Mouse (Mus musculus): ENCODE measurements around the gene Man2c1.
A peak's percentile ranks its signal among the peaks of the same experiment; 100 is the strongest.

Man2c1 gene

GRCm38 (mm10) chr9:57130577-57131433 is at the start of gene Man2c1:
TSS of gene Man2c1 (plus strand) at chr9:57130690.
- DNase-seq (ENCODE audit: low spot score): peak; percentile 98

DNA sequence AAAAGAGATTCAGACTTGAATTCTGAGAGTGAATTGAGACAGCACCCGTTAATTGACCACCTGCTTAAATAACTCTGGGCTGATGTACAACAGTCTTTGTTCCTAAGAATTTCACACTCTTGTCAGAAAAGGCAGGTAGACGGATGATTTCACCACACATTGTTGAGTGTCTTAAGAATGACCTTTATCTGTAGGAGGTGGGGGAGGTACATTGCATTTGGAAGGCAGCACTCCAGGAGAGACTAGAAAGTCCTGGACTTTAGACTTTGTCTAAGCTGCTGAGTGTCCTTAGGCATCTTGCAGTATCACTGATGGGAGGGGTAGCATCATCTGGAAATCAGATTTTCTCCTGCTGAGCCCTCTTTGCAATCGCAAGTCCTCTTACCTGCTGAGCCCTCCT is 48.3 kb upstream of the Man2c1 start:
- DNase-seq (ENCODE audit: low spot score): no peak

- DNase-seq (ENCODE audit: low spot score): no peak
Measured at GRCm38 (mm10) chr9:57117261-57117755, 13.2 kb upstream of the Man2c1 start.

DNA sequence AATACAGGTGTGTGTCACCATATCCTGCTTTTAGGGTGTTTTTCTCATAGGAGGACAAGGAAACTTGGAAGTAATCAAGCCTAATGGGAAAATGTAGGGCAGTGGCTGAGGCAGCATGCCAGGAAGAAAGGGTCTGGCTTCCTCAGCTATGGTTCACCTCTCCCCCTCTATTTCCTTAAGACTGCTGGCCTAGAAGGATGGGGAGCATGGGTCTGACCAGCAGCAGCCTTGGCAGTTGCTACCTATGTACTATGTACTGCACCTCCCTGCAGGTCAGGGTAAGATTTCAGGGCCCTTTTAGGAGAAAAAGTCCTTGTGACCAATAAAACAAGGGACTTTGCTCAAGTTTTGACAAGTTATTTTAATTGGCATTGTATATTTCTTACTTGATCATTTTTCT is 849 bp upstream of the Man2c1 start:
- no peak for DNase-seq (ENCODE audit: low spot score)

GRCm38 (mm10) chr9:57137246-57137645 is 6.8 kb downstream of the Man2c1 start:
- DNase-seq (ENCODE audit: low spot score): no peak

- DNase-seq (ENCODE audit: low spot score): no peak
Measured at GRCm38 (mm10) chr9:57137777-57138176, 7.3 kb downstream of the Man2c1 start.

DNA sequence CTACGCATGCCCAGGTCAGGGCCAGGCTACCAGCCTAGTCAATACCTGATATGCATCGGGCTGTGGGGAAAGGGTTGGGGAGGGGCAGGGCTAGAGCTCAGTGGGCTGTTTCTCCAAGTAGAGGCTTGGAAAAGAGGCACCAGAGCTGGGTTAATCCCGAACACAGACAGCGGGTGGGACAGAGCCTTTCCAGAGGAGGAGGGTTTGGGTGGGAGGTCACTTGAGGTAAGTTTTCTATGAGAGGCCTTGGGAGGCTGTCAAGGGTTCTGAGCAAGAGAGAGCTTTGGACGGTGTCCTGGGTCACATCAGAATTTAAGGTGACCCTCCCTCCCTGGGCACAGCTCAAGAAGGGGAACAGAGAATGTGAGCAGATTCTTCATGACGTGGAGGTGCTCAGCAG is 8.0 kb downstream of the Man2c1 start:
- DNase-seq (ENCODE audit: low spot score): no peak

- no peak for DNase-seq (ENCODE audit: low spot score)
Measured at GRCm38 (mm10) chr9:57139110-57139509, 8.6 kb downstream of the Man2c1 start.

- DNase-seq (ENCODE audit: low spot score): no peak
Measured at GRCm38 (mm10) chr9:57139571-57139970, 9.1 kb downstream of the Man2c1 start.

DNA sequence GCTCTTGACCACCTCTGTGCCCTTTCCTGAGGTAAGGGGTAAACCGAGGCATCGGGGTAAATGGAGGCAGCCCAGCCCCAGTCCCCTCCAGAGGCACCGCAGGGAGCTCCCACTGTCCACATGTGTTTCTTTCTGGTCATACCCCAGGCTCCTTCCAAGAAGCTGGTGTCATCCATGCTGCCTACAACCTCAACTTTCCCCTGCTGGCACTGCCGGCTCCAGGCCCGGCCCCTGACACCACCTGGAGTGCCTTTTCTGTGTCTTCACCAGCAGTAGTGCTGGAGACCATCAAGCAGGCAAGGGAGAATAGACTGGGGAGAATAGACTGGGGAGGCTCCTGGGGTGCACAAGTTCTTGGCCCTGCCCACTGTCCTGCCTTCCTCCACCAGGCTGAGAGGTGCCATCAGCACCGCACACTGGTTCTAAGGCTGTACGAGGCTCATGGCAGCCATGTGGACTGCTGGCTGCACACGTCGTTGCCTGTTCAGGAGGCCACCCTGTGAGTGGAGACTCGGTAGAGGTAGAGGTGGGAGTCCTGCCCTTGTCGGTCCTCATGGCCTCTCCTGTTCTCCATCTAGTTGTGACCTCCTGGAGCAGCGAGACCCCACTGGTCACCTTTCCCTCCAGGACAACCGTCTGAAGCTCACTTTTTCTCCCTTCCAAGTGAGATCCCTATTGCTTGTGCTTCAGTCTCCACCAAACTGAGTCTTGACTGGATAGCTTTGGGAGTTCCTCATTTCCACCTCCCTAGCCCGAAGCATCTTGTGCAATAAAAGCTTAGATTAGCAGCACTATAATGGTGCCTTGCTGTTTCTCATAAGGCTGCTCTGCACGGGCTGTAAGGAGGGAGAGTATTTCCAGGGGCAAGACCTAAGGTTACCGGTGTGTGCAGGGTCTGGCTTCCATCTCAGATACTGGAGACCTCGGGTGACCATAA is 11.2 kb downstream of the Man2c1 start:
- DNase-seq (ENCODE audit: low spot score): no peak

- DNase-seq (ENCODE audit: low spot score): no peak
Measured at GRCm38 (mm10) chr9:57143212-57143611, 12.7 kb downstream of the Man2c1 start.

GRCm38 (mm10) chr9:57144830-57145229 is 14.3 kb downstream of the Man2c1 start:
- no peak for DNase-seq (ENCODE audit: low spot score)

- DNase-seq (ENCODE audit: low spot score): peak; percentile 46
Measured at GRCm38 (mm10) chr9:57146451-57147066, 16.1 kb downstream of the Man2c1 start.

- DNase-seq (ENCODE audit: low spot score): peak; percentile 42
Measured at GRCm38 (mm10) chr9:57147205-57148143, 17.0 kb downstream of the Man2c1 start.

DNA sequence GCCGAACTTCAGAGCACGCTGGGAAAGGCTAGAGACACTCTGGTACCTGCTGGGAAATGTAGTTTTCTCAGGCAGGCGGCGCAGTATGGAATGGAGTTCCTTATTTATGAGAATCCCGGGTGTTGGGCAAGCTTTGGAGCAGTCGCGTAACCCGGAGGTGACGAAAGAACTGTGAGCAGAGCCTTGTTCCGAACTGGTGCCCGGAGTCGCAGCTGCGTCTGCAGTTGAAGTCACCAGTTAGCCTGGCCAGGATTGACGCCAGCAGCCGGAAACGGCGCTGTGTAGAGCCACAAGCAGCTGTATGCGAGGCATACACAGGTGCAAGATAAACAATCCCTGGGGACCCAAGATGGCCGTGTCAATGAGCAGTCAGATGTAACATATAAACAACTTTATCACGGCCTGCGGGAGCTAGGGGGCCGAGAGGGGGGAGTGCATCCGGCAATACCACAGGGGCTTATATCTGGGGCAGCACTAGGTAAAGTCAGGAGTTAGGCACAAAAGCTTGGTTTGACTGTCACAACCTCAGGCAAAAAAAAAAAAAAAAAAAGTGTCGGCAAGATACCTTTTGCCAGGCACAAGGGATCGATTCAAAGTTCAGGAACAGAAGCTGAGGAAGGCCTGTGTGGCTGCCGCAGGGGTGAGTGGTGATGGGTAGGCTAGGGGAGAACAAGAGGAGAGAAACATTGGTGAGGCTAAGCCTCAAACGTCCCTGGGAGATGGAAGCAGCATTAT is 17.8 kb downstream of the Man2c1 start, which contains the start of gene Neil1:
Gene Neil1, minus strand, starts transcription at position 162 of the 735 bp plus-strand sequence.
- DNase-seq (ENCODE audit: low spot score): peak; percentile 78

GRCm38 (mm10) chr9:57149021-57149420 is 18.5 kb downstream of the Man2c1 start:
- DNase-seq (ENCODE audit: low spot score): no peak

DNA sequence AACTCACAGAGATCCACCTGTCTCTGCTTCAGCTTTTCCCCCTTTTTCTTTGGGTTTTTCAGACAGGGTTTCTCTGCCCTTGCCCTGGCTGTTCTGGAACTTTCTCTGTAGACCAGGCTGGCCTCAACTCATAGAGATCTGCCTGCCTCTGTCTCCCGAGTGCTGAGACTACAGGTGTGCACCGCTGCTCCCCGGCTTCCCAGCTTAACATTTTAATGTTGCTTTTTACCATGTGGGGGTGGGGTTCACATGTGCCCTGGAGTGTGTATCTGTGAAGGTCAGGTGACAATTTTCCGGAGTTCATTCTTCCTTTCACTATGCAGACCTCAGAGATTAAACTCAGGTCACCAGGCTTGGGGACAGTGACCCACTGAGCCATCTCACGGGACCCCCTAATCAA is 19.7 kb downstream of the Man2c1 start:
- DNase-seq (ENCODE audit: low spot score): peak; percentile 22

- DNase-seq (ENCODE audit: low spot score): peak; percentile 32
Measured at GRCm38 (mm10) chr9:57152331-57152730, 21.8 kb downstream of the Man2c1 start.

DNA sequence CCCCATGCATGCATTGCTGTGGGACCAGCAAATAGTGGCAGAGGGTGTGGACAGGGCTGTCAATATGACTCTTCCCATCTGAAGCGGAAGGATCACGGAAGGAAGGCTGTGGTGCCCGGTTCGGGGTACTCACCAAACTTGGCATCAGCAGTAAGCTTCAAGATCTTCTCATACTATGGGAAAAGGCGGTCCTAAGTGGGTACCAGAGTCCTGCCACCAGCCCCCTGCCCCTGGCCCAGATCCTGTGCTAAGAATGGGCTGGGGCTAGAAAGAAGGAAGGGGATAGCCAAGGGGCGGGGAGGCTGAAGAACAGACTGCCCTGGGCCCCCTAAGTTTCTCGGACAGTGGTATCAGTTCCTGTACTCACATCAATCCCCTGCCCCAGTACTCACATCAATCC is 25.9 kb downstream of the Man2c1 start:
- no peak for DNase-seq (ENCODE audit: low spot score)

DNA sequence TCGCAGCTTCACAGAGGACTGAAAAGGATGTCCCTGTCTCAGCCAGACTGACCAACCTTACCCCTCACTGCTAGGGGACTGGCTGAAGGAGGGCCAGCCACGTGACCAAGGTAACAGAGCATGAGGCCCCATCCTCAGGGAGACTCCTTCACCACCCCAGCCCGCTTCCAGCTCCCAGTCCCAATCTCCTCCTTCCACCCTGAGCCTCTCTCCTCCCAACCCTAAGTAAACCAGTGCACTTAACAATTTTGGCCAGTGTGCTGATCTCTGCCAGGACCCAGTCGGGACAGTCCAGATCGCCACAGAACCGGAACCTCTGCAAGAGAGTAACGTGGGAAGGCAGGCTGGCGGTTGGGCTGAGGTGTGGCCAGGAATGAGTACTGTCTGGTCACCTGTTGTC is 26.3 kb downstream of the Man2c1 start:
- DNase-seq (ENCODE audit: low spot score): no peak

Data from testis, postnatal 10 days (tissue).